Mouse (Mus musculus): ENCODE measurements around the gene Tnrc6b.
"Not testable (repeated sequence)": the region's sequence is repeated elsewhere in the genome, so short reads cannot be mapped to it uniquely, and the experiment has no call there.

The Tnrc6b gene

GRCm38 (mm10) chr15:80859366-80859765 is 148.3 kb downstream of the Tnrc6b start:
- DNase-seq = peak; percentile 60 to 61

GRCm38 (mm10) chr15:80861302-80861701 is 150.2 kb downstream of the Tnrc6b start:
- no peak for DNase-seq

GRCm38 (mm10) chr15:80862027-80862426 is 150.9 kb downstream of the Tnrc6b start:
- DNase-seq = no peak

- not testable (repeated sequence) for DNase-seq
These were observed 157.5 kb downstream of the Tnrc6b start for GRCm38 (mm10) chr15:80868603-80869002.

GRCm38 (mm10) chr15:80874726-80875125 is 163.6 kb downstream of the Tnrc6b start:
- no peak for DNase-seq

GRCm38 (mm10) chr15:80876231-80876630 is 165.1 kb downstream of the Tnrc6b start:
- DNase-seq = peak; percentile 88

- DNase-seq = no peak
These were observed 173.0 kb downstream of the Tnrc6b start for GRCm38 (mm10) chr15:80884095-80884494.

GRCm38 (mm10) chr15:80886361-80887156 is 175.4 kb downstream of the Tnrc6b start:
- DNase-seq = peak; percentile 20 to 46

- no peak for DNase-seq
These were observed 181.2 kb downstream of the Tnrc6b start for GRCm38 (mm10) chr15:80892341-80892740.

GRCm38 (mm10) chr15:80896741-80897140 is 185.6 kb downstream of the Tnrc6b start:
- DNase-seq = no peak

GRCm38 (mm10) chr15:80897911-80898310 is 186.8 kb downstream of the Tnrc6b start:
- DNase-seq = no peak

GRCm38 (mm10) chr15:80899806-80900205 is 188.7 kb downstream of the Tnrc6b start:
- DNase-seq = no peak

GRCm38 (mm10) chr15:80901806-80902513 is 190.8 kb downstream of the Tnrc6b start:
- DNase-seq = no peak

GRCm38 (mm10) chr15:80904776-80905175 is 193.7 kb downstream of the Tnrc6b start:
- DNase-seq = not testable (repeated sequence)

GRCm38 (mm10) chr15:80910183-80910582 is 199.1 kb downstream of the Tnrc6b start:
- no peak for DNase-seq

GRCm38 (mm10) chr15:80910790-80911531 is 199.8 kb downstream of the Tnrc6b start:
- no peak for DNase-seq

GRCm38 (mm10) chr15:80912175-80912574 is 201.1 kb downstream of the Tnrc6b start:
- no peak for DNase-seq

- no peak for DNase-seq
These were observed 202.7 kb downstream of the Tnrc6b start for GRCm38 (mm10) chr15:80913803-80914202.

- peak in 1 of 2 experiments; percentile 34 for DNase-seq
These were observed 204.7 kb downstream of the Tnrc6b start for GRCm38 (mm10) chr15:80915850-80916249.

GRCm38 (mm10) chr15:80916621-80917020 is 205.5 kb downstream of the Tnrc6b start:
- peak in 1 of 2 experiments; percentile 34 for DNase-seq

GRCm38 (mm10) chr15:80920346-80920745 is 209.2 kb downstream of the Tnrc6b start:
- no peak for DNase-seq

GRCm38 (mm10) chr15:80921781-80922180 is 210.7 kb downstream of the Tnrc6b start:
- no peak for DNase-seq

- DNase-seq = no peak
These were observed 213.1 kb downstream of the Tnrc6b start for GRCm38 (mm10) chr15:80924211-80924610.
